Mouse (Mus musculus) lung, embryonic 15.5 days (tissue): ENCODE data around the gene Kctd15. TPM values are rescaled to one million over a fixed set of nuclear protein-coding genes. Genes with fewer than 3 reads are reported as not detected.

ENCODE experiments used
- ATAC-seq: fragments of 200-750 bp; cut with Nextera tagmentation; 2 replicates; pipeline ENCODE4 v1.8.0; 2017; ENCODE audit warnings: moderate number of reproducible peaks, borderline replicate concordance; ENCODE audit not compliant: low FRiP score, low TSS enrichment; ENCODE audit errors: extremely low read depth
- H3K27ac ChIP-seq: fragments of 300-500 bp; sonication (generic); 2 replicates; pipeline ENCODE4 v1.5.1; 2015; ENCODE audit warnings: moderate library complexity, mild to moderate bottlenecking, inconsistent platforms
- H3K27me3 ChIP-seq: fragments of 300-500 bp; sonication (generic); 2 replicates; pipeline ENCODE4 v1.6.1; 2015; ENCODE audit warnings: inconsistent platforms
- H3K36me3 ChIP-seq: fragments of 300-500 bp; sonication (generic); 2 replicates; pipeline ENCODE4 v1.6.1; 2015; ENCODE audit warnings: inconsistent platforms
- H3K4me1 ChIP-seq: fragments of 300-500 bp; sonication (generic); 2 replicates; pipeline ENCODE4 v1.6.1; 2015; ENCODE audit warnings: inconsistent platforms
- H3K4me2 ChIP-seq: fragments of 300-500 bp; sonication (generic); 2 replicates; pipeline ENCODE4 v1.6.1; 2015; ENCODE audit warnings: inconsistent platforms, mild to moderate bottlenecking, moderate library complexity
- H3K4me3 ChIP-seq: fragments of 300-500 bp; sonication (generic); 2 replicates; pipeline ENCODE4 v1.5.1; 2015; ENCODE audit warnings: mild to moderate bottlenecking, inconsistent platforms
- H3K9ac ChIP-seq: fragments of 300-500 bp; sonication (generic); 2 replicates; pipeline ENCODE4 v1.6.1; 2015; ENCODE audit warnings: inconsistent platforms
- H3K9me3 ChIP-seq: fragments of 300-500 bp; sonication (generic); 2 replicates; pipeline ENCODE4 v1.6.1; 2016; ENCODE audit warnings: inconsistent platforms
- WGBS: fragments of 180-500 bp; shearing (Covaris S2); methylation state at CpG from one replicate; pipeline ENCODE4 v1.1.7; 2015; 5-methylcytosine and 5-hydroxymethylcytosine counted together
- polyA plus RNA-seq: library from polyadenylated mRNA; unstranded; fragments of >200 nt; fragmentation: Nextera tagmentation; extraction: Ambion mirVana; gene quantifications from 2 replicates; pipeline ENCODE4 v1.2.1, GENCODE M21; 2015

Gene Kctd15
- polyA plus RNA-seq, result 17.3 and 18.4 TPM in 2 replicates

DNA sequence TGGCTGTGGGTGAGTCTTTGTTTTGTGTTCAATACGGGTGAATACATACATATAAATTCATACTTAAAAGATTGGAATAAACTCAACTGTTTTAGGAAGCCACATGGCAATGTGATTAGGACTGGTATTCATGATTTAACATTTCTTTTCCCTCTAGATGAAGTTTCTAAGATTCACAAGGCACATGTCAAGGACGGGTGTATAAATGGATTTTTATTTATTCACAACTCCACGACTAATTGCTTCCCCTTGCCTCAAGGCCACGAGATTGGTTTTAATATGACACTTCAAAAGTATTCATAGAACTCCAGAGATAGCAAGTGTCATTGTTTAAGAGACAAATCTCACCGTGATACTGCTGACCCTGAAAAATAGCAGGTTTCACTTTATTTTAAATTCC is at the start of gene Kctd15:
Gene Kctd15 (minus strand): TSS at position 101 of the 400 bp plus-strand sequence.
- no peaks in the 10 kb centered on the region for H3K36me3 ChIP-seq
- H3K27ac ChIP-seq, result peak within 1 kb of the TSS; percentile 99; the same call in 1 of the 2 replicates
- H3K4me3 ChIP-seq, result peak within 1 kb of the TSS; percentile 87
- H3K27me3 ChIP-seq, result peaks cover 6% of the 10 kb centered on the region; the same call in 1 of the 2 replicates
- 0 out of 2 replicates have a peak within 1 kb of the TSS, but pooled peaks have one; percentile 92 for H3K9ac ChIP-seq
- H3K4me1 ChIP-seq, result peaks cover 14% of the 10 kb centered on the region
- 57% methylated on average over 5 of the region's 5 CpGs for WGBS
- no peak for ATAC-seq
- H3K4me2 ChIP-seq, result peak within 1 kb of the TSS; percentile 94
- no peaks in the 10 kb centered on the region for H3K9me3 ChIP-seq

DNA sequence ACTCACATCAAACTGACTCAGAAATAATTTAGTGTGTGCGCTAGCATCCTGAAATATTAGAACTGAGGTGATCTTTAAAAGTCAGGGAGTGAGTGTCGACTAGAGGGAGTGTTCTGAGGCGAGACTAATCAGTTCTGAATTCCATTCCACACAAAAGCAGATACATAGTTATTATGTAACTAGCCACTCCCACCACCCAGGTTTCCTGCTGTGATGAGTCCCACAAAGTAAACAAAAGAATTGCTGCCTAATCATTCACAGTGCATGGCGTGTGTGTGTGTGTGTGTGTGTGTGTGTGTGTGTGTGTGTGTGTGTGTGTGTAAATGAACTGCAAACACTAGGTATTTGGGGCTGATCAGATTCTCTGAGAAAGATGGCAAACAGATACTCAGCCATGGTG is 47.9 kb upstream of the Kctd15 start:
- Histone ChIP-seq H3K27me3 (peaks cover 16% of the 10 kb centered on the region), H3K9ac (no peak overlapping the region), H3K4me1 (peaks cover 8% of the 10 kb centered on the region; the same call in 1 of the 2 replicates), H3K9me3 (no peaks in the 10 kb centered on the region), H3K4me3 (no peak overlapping the region), H3K4me2 (no peak overlapping the region), H3K36me3 (no peaks in the 10 kb centered on the region), H3K27ac (no peak overlapping the region)
- 32% methylated on average over 4 of the region's 4 CpGs for WGBS
- ATAC-seq, result no peak

GRCm38 (mm10) chr7:34703437-34703836 is 46.9 kb upstream of the Kctd15 start:
- 39% methylated on average over 4 of the region's 4 CpGs for WGBS
- ATAC-seq, result peak; percentile 66
- no peaks in the 10 kb centered on the region for H3K36me3 ChIP-seq
- H3K27me3 ChIP-seq, result peaks cover 16% of the 10 kb centered on the region
- H3K4me2 ChIP-seq, result no peak overlapping the region
- no peaks in the 10 kb centered on the region for H3K9me3 ChIP-seq
- H3K4me1 ChIP-seq, result peaks cover 8% of the 10 kb centered on the region; the same call in 1 of the 2 replicates
- no peak overlapping the region for H3K27ac ChIP-seq
- no peak overlapping the region for H3K4me3 ChIP-seq
- H3K9ac ChIP-seq, result no peak overlapping the region

- H3K4me2 ChIP-seq, result no peak overlapping the region
- H3K27ac ChIP-seq, result no peak overlapping the region
- peaks cover 20% of the 10 kb centered on the region for H3K27me3 ChIP-seq
- peak; percentile 43; the same call in 1 of the 2 replicates for ATAC-seq
- H3K9me3 ChIP-seq, result no peaks in the 10 kb centered on the region
- H3K4me1 ChIP-seq, result peaks cover 8% of the 10 kb centered on the region; the same call in 1 of the 2 replicates
- WGBS, result 10% methylated on average over 11 of the region's 11 CpGs
- H3K4me3 ChIP-seq, result no peak overlapping the region
- no peak overlapping the region for H3K9ac ChIP-seq
- no peaks in the 10 kb centered on the region for H3K36me3 ChIP-seq
These were observed 46.3 kb upstream of the Kctd15 start for GRCm38 (mm10) chr7:34702718-34703351.

DNA sequence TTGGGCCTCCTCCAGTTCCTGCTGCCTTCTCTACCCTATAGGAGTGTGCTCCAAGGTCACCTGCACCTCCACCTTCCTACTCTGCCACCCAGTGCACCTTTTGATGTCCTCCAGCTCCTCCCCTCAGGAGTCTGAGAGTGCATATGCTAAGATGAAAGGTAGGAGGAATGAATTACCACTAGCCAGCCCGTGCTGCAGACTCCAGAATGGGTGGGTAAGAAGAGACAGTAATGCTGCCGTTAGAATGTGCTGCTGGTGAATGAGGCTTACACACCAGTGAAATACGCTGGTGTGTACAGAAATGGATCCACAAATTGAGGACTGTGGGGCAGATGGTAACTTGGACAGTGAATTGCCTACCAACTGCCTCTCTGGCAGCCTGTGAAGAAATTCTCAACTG is 43.4 kb upstream of the Kctd15 start:
- ATAC-seq, result no peak
- Histone ChIP-seq H3K4me3 (no peak overlapping the region), H3K27ac (no peak overlapping the region), H3K9ac (no peak overlapping the region), H3K9me3 (no peaks in the 10 kb centered on the region), H3K27me3 (peaks cover 23% of the 10 kb centered on the region), H3K4me1 (peaks cover 7% of the 10 kb centered on the region; the same call in 1 of the 2 replicates), H3K4me2 (no peak overlapping the region), H3K36me3 (no peaks in the 10 kb centered on the region)
- 66% methylated on average over 3 of the region's 3 CpGs for WGBS

GRCm38 (mm10) chr7:34698221-34698620 is 41.7 kb upstream of the Kctd15 start:
- WGBS, result 60% methylated on average over 9 of the region's 9 CpGs
- Histone ChIP-seq H3K27ac (no peak overlapping the region), H3K9ac (no peak overlapping the region), H3K4me2 (no peak overlapping the region), H3K9me3 (no peaks in the 10 kb centered on the region), H3K4me3 (no peak overlapping the region), H3K36me3 (no peaks in the 10 kb centered on the region), H3K27me3 (peaks cover 23% of the 10 kb centered on the region), H3K4me1 (peaks cover 11% of the 10 kb centered on the region; the same call in 1 of the 2 replicates)
- no peak for ATAC-seq

DNA sequence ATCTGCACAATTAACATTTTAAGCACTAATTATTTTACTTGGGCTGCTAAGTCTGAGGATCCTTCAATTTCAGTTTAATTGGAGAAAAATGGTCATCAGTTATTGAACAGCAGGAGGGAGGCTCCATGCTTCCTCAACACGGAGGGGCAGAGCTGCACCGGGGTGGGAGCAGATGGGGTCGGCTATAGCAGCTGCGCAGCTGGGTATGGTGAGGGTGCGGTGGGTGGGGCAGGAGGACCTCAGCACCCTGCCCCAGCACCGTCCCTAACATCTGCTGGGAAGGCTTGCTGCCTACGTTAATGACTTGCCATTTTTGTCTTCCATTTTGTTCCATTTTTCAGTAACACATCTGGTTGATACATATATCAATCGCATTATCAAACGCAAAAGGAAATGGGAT is 39.6 kb upstream of the Kctd15 start:
- WGBS, result 62% methylated on average over 9 of the region's 9 CpGs

DNA sequence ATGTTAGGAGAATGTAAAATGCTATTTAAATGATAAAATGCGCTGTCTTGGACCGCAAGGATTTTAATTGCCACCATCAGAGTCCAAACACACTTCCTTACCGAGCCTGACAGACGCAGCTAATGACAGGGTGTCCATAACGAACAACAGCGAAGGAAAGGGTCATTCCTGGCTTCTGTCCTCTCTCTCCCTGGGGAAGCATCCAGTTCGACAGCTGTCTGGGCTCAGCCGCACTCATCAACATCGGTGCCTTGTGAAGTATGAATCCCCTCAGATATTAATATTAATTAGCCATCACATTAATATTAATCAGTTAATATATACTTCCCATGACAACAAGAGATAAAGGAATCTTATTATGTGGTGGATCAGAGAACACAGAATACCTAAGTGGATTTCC is 38.4 kb upstream of the Kctd15 start:
- Histone ChIP-seq H3K27me3 (peaks cover 21% of the 10 kb centered on the region; the same call in 1 of the 2 replicates), H3K27ac (no peak overlapping the region), H3K9ac (no peak overlapping the region), H3K9me3 (no peaks in the 10 kb centered on the region), H3K4me1 (peaks cover 15% of the 10 kb centered on the region; the same call in 1 of the 2 replicates), H3K36me3 (no peaks in the 10 kb centered on the region), H3K4me3 (no peak overlapping the region), H3K4me2 (no peak overlapping the region)
- ATAC-seq, result peak; percentile 89
- 41% methylated on average over 9 of the region's 9 CpGs for WGBS

More for the DNA sequence above, 39.6 kb upstream of the Kctd15 start:
- H3K27me3 ChIP-seq, result peaks cover 16% of the 10 kb centered on the region
- no peaks in the 10 kb centered on the region for H3K9me3 ChIP-seq
- H3K27ac ChIP-seq, result no peak overlapping the region
- H3K4me2 ChIP-seq, result no peak overlapping the region
- H3K9ac ChIP-seq, result no peak overlapping the region
- peaks cover 15% of the 10 kb centered on the region; the same call in 1 of the 2 replicates for H3K4me1 ChIP-seq
- no peak overlapping the region for H3K4me3 ChIP-seq
- no peak for ATAC-seq
- no peaks in the 10 kb centered on the region for H3K36me3 ChIP-seq

- Histone ChIP-seq H3K9ac (no peak overlapping the region), H3K36me3 (no peaks in the 10 kb centered on the region), H3K4me2 (no peak overlapping the region), H3K9me3 (no peaks in the 10 kb centered on the region), H3K27ac (no peak overlapping the region), H3K4me1 (peaks cover 17% of the 10 kb centered on the region; the same call in 1 of the 2 replicates), H3K4me3 (no peak overlapping the region), H3K27me3 (peaks cover 21% of the 10 kb centered on the region; the same call in 1 of the 2 replicates)
- WGBS, result 94% methylated on average over 13 of the region's 13 CpGs
- ATAC-seq, result no peak
These were observed 37.4 kb upstream of the Kctd15 start for GRCm38 (mm10) chr7:34693916-34694315.

- Histone ChIP-seq H3K9ac (no peak overlapping the region), H3K36me3 (no peaks in the 10 kb centered on the region)
- no peak for ATAC-seq
These were observed 36.5 kb upstream of the Kctd15 start for GRCm38 (mm10) chr7:34693072-34693471.

GRCm38 (mm10) chr7:34690111-34690510 is 33.6 kb upstream of the Kctd15 start:
- Histone ChIP-seq H3K9me3 (no peaks in the 10 kb centered on the region), H3K4me3 (no peak overlapping the region)

More at GRCm38 (mm10) chr7:34693072-34693471, 36.5 kb upstream of the Kctd15 start:
- H3K4me2 ChIP-seq, result no peak overlapping the region
- WGBS, result 60% methylated on average over 4 of the region's 4 CpGs
- no peaks in the 10 kb centered on the region for H3K9me3 ChIP-seq
- no peak overlapping the region for H3K27ac ChIP-seq
- peaks cover 27% of the 10 kb centered on the region for H3K27me3 ChIP-seq
- H3K4me3 ChIP-seq, result no peak overlapping the region
- H3K4me1 ChIP-seq, result peaks cover 19% of the 10 kb centered on the region; the same call in 1 of the 2 replicates

GRCm38 (mm10) chr7:34689028-34689427 is 32.5 kb upstream of the Kctd15 start:
- WGBS, result 2% methylated on average over 6 of the region's 6 CpGs
- Histone ChIP-seq H3K4me3 (no peak overlapping the region), H3K9ac (no peak overlapping the region), H3K36me3 (no peaks in the 10 kb centered on the region), H3K4me1 (peaks cover 14% of the 10 kb centered on the region; the same call in 1 of the 2 replicates), H3K27me3 (peaks cover 43% of the 10 kb centered on the region), H3K9me3 (no peaks in the 10 kb centered on the region), H3K4me2 (no peak overlapping the region), H3K27ac (no peak overlapping the region)
- ATAC-seq, result peak; percentile 20; the same call in 1 of the 2 replicates

More at GRCm38 (mm10) chr7:34690111-34690510, 33.6 kb upstream of the Kctd15 start:
- no peaks in the 10 kb centered on the region for H3K36me3 ChIP-seq
- no peak overlapping the region for H3K4me2 ChIP-seq
- H3K27ac ChIP-seq, result no peak overlapping the region
- no peak overlapping the region for H3K9ac ChIP-seq
- H3K4me1 ChIP-seq, result peaks cover 14% of the 10 kb centered on the region; the same call in 1 of the 2 replicates
- WGBS, result 50% methylated on average over 13 of the region's 13 CpGs
- H3K27me3 ChIP-seq, result peaks cover 43% of the 10 kb centered on the region
- ATAC-seq, result no peak
